Mouse (Mus musculus): ENCODE measurements around the gene Apba3. TPM values are rescaled to one million over a fixed set of nuclear protein-coding genes. Genes with fewer than 3 reads are reported as not detected.

Gene Apba3
- total and polyA plus RNA-seq, 3 experiments, result 68.9 to 73.2 TPM; not detected in 1

GRCm38 (mm10) chr10:81322444-81322843 lies 55.7 kb downstream of the Apba3 start:
- no peak overlapping the region for H3K4me3 ChIP-seq (ENCODE audit: control insufficient read depth in 1 of 2, insufficient read depth in 1 of 2, low read depth in 2 of 2, low read length in 2 of 2)
- peaks cover 20% of the 10 kb centered on the region for H3K79me2 ChIP-seq (ENCODE audit: control insufficient read depth, insufficient read depth, low read length, poor library complexity)
- peak overlapping the region; percentile 93 for H3K9ac ChIP-seq (ENCODE audit: control insufficient read depth, low read depth, low read length, poor library complexity, severe bottlenecking)
- TF ChIP-seq MYB (IDR thresholded peaks at IDR 0.05; ENCODE audit: low read depth, low read length) (no peak), RCOR1 (IDR thresholded peaks at IDR 0.05; ENCODE audit: low read depth, low read length) (no peak), JUND (IDR thresholded peaks at IDR 0.05; ENCODE audit: low read depth, low read length) (no peak), TAL1 (IDR thresholded peaks at IDR 0.05; ENCODE audit: low read length) (no peak), KAT2A (conservative IDR thresholded peaks at IDR 0.05; ENCODE audit: low read depth, low read length) (no peak), CTCF (IDR thresholded peaks at IDR 0.05 in 2 of 3, conservative IDR thresholded peaks at IDR 0.05 in 1 of 3; ENCODE audit: control insufficient read depth in 1 of 3, insufficient read depth in 1 of 3, low read depth in 2 of 3, low read length in 3 of 3, poor library complexity in 1 of 3, severe bottlenecking in 1 of 3) (no peak), EP300 (IDR thresholded peaks at IDR 0.05; ENCODE audit: low read depth in 1 of 2, low read length in 2 of 2) (no peak), TCF12 (IDR thresholded peaks at IDR 0.05; ENCODE audit: low read depth, low read length) (no peak), ZKSCAN1 (IDR thresholded peaks at IDR 0.05; ENCODE audit: low read depth, low read length) (no peak), ETS1 (IDR thresholded peaks at IDR 0.05; ENCODE audit: low read depth, low read length) (no peak), NRF1 (IDR thresholded peaks at IDR 0.05; ENCODE audit: insufficient read depth, low read depth, low read length, poor library complexity, severe bottlenecking) (no peak), CHD2 (IDR thresholded peaks at IDR 0.05; ENCODE audit: low read length) (no peak), USF2 (IDR thresholded peaks at IDR 0.05; ENCODE audit: borderline replicate concordance in 1 of 2, insufficient read depth in 1 of 2, low read depth in 1 of 2, low read length in 2 of 2) (no peak)
- H3K27me3 ChIP-seq (ENCODE audit: control insufficient read depth in 1 of 2, insufficient read depth in 2 of 2, low read length in 2 of 2), result no peaks in the 10 kb centered on the region
- peaks cover 0 to 12% of the 10 kb centered on the region in 2 experiments; a peak in 3 of 4 replicates for H3K4me1 ChIP-seq (ENCODE audit: control insufficient read depth in 1 of 2, insufficient read depth in 2 of 2, low read length in 2 of 2)
- peaks cover 2 to 6% of the 10 kb centered on the region in 2 experiments; a peak in 2 of 4 replicates for H3K36me3 ChIP-seq (ENCODE audit: control insufficient read depth in 1 of 2, insufficient read depth in 2 of 2, low read length in 2 of 2)
- no peak overlapping the region for H3K27ac ChIP-seq (ENCODE audit: control insufficient read depth, low read depth, low read length)
- H3K9me3 ChIP-seq (replicated peaks; ENCODE audit: insufficient read depth, low read length), result no peaks in the 10 kb centered on the region
- no peak for DNase-seq (ENCODE audit: low read depth, low spot score)

Other genes with a start within 250 kb of the Apba3 start
Only the 30 nearest of the 33 such genes appear.
- gene Sgta, start 206.8 kb upstream of the Apba3 start, total RNA-seq (2012; rRNA removed), result 100 and 101 TPM in 2 replicates
- 1,000 to 10,000 TPM in 1 of 2 experiments, 100 to 1,000 TPM in 1; 152 to 1,019 TPM for gene Sgta, start 206.8 kb upstream of the Apba3 start, polyA plus RNA-seq (2012; ENCODE audit: insufficient read depth in 1 of 2, insufficient read length in 2 of 2, low read depth in 1 of 2, low replicate concordance in 2 of 2, missing spikeins in 1 of 2)
- gene Thop1, start 196.9 kb upstream of the Apba3 start, total RNA-seq (2012; rRNA removed), result 121 and 126 TPM in 2 replicates
- gene Thop1, start 196.9 kb upstream of the Apba3 start, polyA plus RNA-seq (2012; ENCODE audit: insufficient read depth in 1 of 2, insufficient read length in 2 of 2, low read depth in 1 of 2, low replicate concordance in 2 of 2, missing spikeins in 1 of 2), result 100 to 1,000 TPM in 1 of 2 experiments, 10 to 100 TPM in 1; 75.7 to 113 TPM
- gene Creb3l3, start 168.1 kb upstream of the Apba3 start, total RNA-seq (2012; rRNA removed), result not detected in 2 replicates
- gene Creb3l3, start 168.1 kb upstream of the Apba3 start, polyA plus RNA-seq (2012; ENCODE audit: insufficient read depth in 1 of 2, insufficient read length in 2 of 2, low read depth in 1 of 2, low replicate concordance in 2 of 2, missing spikeins in 1 of 2), result under 1 TPM in 1 of 2 experiments, not detected in 1; 0.35 TPM
- 147 and 152 TPM in 2 replicates for gene Map2k2, start 161.0 kb upstream of the Apba3 start, total RNA-seq (2012; rRNA removed)
- 100 to 1,000 TPM in 1 of 2 experiments, not detected in 1; 212 TPM for gene Map2k2, start 161.0 kb upstream of the Apba3 start, polyA plus RNA-seq (2012; ENCODE audit: insufficient read depth in 1 of 2, insufficient read length in 2 of 2, low read depth in 1 of 2, low replicate concordance in 2 of 2, missing spikeins in 1 of 2)
- 23.8 and 25.3 TPM in 2 replicates for gene Zbtb7a, start 131.7 kb upstream of the Apba3 start, total RNA-seq (2012; rRNA removed)
- gene Zbtb7a, start 131.7 kb upstream of the Apba3 start, polyA plus RNA-seq (2012; ENCODE audit: insufficient read depth in 1 of 2, insufficient read length in 2 of 2, low read depth in 1 of 2, low replicate concordance in 2 of 2, missing spikeins in 1 of 2), result 10 to 100 TPM; 40.6 to 45.4 TPM
- gene Pias4, start 99.0 kb upstream of the Apba3 start, total RNA-seq (2012; rRNA removed), result 19.5 and 21.0 TPM in 2 replicates
- 10 to 100 TPM in 1 of 2 experiments, not detected in 1; 40.4 TPM for gene Pias4, start 99.0 kb upstream of the Apba3 start, polyA plus RNA-seq (2012; ENCODE audit: insufficient read depth in 1 of 2, insufficient read length in 2 of 2, low read depth in 1 of 2, low replicate concordance in 2 of 2, missing spikeins in 1 of 2)
- 2,850 and 2,863 TPM in 2 replicates for gene Eef2, start 90.3 kb upstream of the Apba3 start, total RNA-seq (2012; rRNA removed)
- 1,000 to 10,000 TPM; 3,442 to 4,586 TPM for gene Eef2, start 90.3 kb upstream of the Apba3 start, polyA plus RNA-seq (2012; ENCODE audit: insufficient read depth in 1 of 2, insufficient read length in 2 of 2, low read depth in 1 of 2, low replicate concordance in 2 of 2, missing spikeins in 1 of 2)
- 42.3 and 49.2 TPM in 2 replicates for gene Dapk3, start 84.0 kb upstream of the Apba3 start, total RNA-seq (2012; rRNA removed)
- 10 to 100 TPM in 1 of 2 experiments, not detected in 1; 79.1 TPM for gene Dapk3, start 84.0 kb upstream of the Apba3 start, polyA plus RNA-seq (2012; ENCODE audit: insufficient read depth in 1 of 2, insufficient read length in 2 of 2, low read depth in 1 of 2, low replicate concordance in 2 of 2, missing spikeins in 1 of 2)
- gene 4930442H23Rik, start 83.1 kb upstream of the Apba3 start, total RNA-seq (2012; rRNA removed), result 0.13 and 0.31 TPM in 2 replicates
- gene 4930442H23Rik, start 83.1 kb upstream of the Apba3 start, polyA plus RNA-seq (2012; ENCODE audit: insufficient read depth in 1 of 2, insufficient read length in 2 of 2, low read depth in 1 of 2, low replicate concordance in 2 of 2, missing spikeins in 1 of 2), result under 1 TPM in 1 of 2 experiments, not detected in 1; 0.42 TPM
- gene Nmrk2, start 64.9 kb upstream of the Apba3 start, total RNA-seq (2012; rRNA removed), result not detected in 2 replicates
- not detected for gene Nmrk2, start 64.9 kb upstream of the Apba3 start, polyA plus RNA-seq (2012; ENCODE audit: insufficient read depth in 1 of 2, insufficient read length in 2 of 2, low read depth in 1 of 2, low replicate concordance in 2 of 2, missing spikeins in 1 of 2)
- 0.19 and 0.20 TPM in 2 replicates for gene Atcay, start 36.1 kb upstream of the Apba3 start, total RNA-seq (2012; rRNA removed)
- gene Atcay, start 36.1 kb upstream of the Apba3 start, polyA plus RNA-seq (2012; ENCODE audit: insufficient read depth in 1 of 2, insufficient read length in 2 of 2, low read depth in 1 of 2, low replicate concordance in 2 of 2, missing spikeins in 1 of 2), result under 1 TPM in 1 of 2 experiments, not detected in 1; 0.33 TPM
- 0.39 and 0.81 TPM in 2 replicates for gene Zfr2, start 33.8 kb upstream of the Apba3 start, total RNA-seq (2012; rRNA removed)
- gene Zfr2, start 33.8 kb upstream of the Apba3 start, polyA plus RNA-seq (2012; ENCODE audit: insufficient read depth in 1 of 2, insufficient read length in 2 of 2, low read depth in 1 of 2, low replicate concordance in 2 of 2, missing spikeins in 1 of 2), result 1 to 10 TPM in 1 of 2 experiments, not detected in 1; 1.4 TPM
- 0.10 and 0.23 TPM in 2 replicates for gene Matk, start 14.0 kb upstream of the Apba3 start, total RNA-seq (2012; rRNA removed)
- gene Matk, start 14.0 kb upstream of the Apba3 start, polyA plus RNA-seq (2012; ENCODE audit: insufficient read depth in 1 of 2, insufficient read length in 2 of 2, low read depth in 1 of 2, low replicate concordance in 2 of 2, missing spikeins in 1 of 2), result 1 to 10 TPM in 1 of 2 experiments, not detected in 1; 1.0 TPM
- 137 and 150 TPM in 2 replicates for gene Mrpl54, start within 50 bp of the Apba3 start, total RNA-seq (2012; rRNA removed)
- gene Mrpl54, start within 50 bp of the Apba3 start, polyA plus RNA-seq (2012; ENCODE audit: insufficient read depth in 1 of 2, insufficient read length in 2 of 2, low read depth in 1 of 2, low replicate concordance in 2 of 2, missing spikeins in 1 of 2), result 100 to 1,000 TPM; 157 to 421 TPM
- gene Tjp3, start 24.6 kb downstream of the Apba3 start, total RNA-seq (2012; rRNA removed), result 2.5 and 2.9 TPM in 2 replicates
- gene Tjp3, start 24.6 kb downstream of the Apba3 start, polyA plus RNA-seq (2012; ENCODE audit: insufficient read depth in 1 of 2, insufficient read length in 2 of 2, low read depth in 1 of 2, low replicate concordance in 2 of 2, missing spikeins in 1 of 2), result 1 to 10 TPM in 1 of 2 experiments, not detected in 1; 4.9 TPM
- gene Pip5k1c, start 26.0 kb downstream of the Apba3 start, total RNA-seq (2012; rRNA removed), result 14.1 and 14.4 TPM in 2 replicates
- gene Pip5k1c, start 26.0 kb downstream of the Apba3 start, polyA plus RNA-seq (2012; ENCODE audit: insufficient read depth in 1 of 2, insufficient read length in 2 of 2, low read depth in 1 of 2, low replicate concordance in 2 of 2, missing spikeins in 1 of 2), result 10 to 100 TPM in 1 of 2 experiments, not detected in 1; 40.5 TPM
- gene Cactin, start 54.1 kb downstream of the Apba3 start, total RNA-seq (2012; rRNA removed), result 43.5 and 47.6 TPM in 2 replicates
- gene Cactin, start 54.1 kb downstream of the Apba3 start, polyA plus RNA-seq (2012; ENCODE audit: insufficient read depth in 1 of 2, insufficient read length in 2 of 2, low read depth in 1 of 2, low replicate concordance in 2 of 2, missing spikeins in 1 of 2), result 10 to 100 TPM in 1 of 2 experiments, not detected in 1; 66.8 TPM
- gene Tbxa2r, start 61.8 kb downstream of the Apba3 start, total RNA-seq (2012; rRNA removed), result 0.13 TPM in 1 of 2 replicates, not detected in the other
- under 1 TPM in 1 of 2 experiments, not detected in 1; 0.31 TPM for gene Tbxa2r, start 61.8 kb downstream of the Apba3 start, polyA plus RNA-seq (2012; ENCODE audit: insufficient read depth in 1 of 2, insufficient read length in 2 of 2, low read depth in 1 of 2, low replicate concordance in 2 of 2, missing spikeins in 1 of 2)
- gene Gipc3, start 76.3 kb downstream of the Apba3 start, total RNA-seq (2012; rRNA removed), result not detected in 2 replicates
- gene Gipc3, start 76.3 kb downstream of the Apba3 start, polyA plus RNA-seq (2012; ENCODE audit: insufficient read depth in 1 of 2, insufficient read length in 2 of 2, low read depth in 1 of 2, low replicate concordance in 2 of 2, missing spikeins in 1 of 2), result not detected
- 22.8 and 27.0 TPM in 2 replicates for gene Hmg20b, start 83.5 kb downstream of the Apba3 start, total RNA-seq (2012; rRNA removed)
- gene Hmg20b, start 83.5 kb downstream of the Apba3 start, polyA plus RNA-seq (2012; ENCODE audit: insufficient read depth in 1 of 2, insufficient read length in 2 of 2, low read depth in 1 of 2, low replicate concordance in 2 of 2, missing spikeins in 1 of 2), result 10 to 100 TPM in 1 of 2 experiments, not detected in 1; 92.7 TPM
- gene Mfsd12, start 90.5 kb downstream of the Apba3 start, total RNA-seq (2012; rRNA removed), result 17.9 and 29.0 TPM in 2 replicates
- gene Mfsd12, start 90.5 kb downstream of the Apba3 start, polyA plus RNA-seq (2012; ENCODE audit: insufficient read depth in 1 of 2, insufficient read length in 2 of 2, low read depth in 1 of 2, low replicate concordance in 2 of 2, missing spikeins in 1 of 2), result 10 to 100 TPM in 1 of 2 experiments, not detected in 1; 22.5 TPM
- gene 4930404N11Rik, start 98.9 kb downstream of the Apba3 start, total RNA-seq (2012; rRNA removed), result 6.7 and 12.1 TPM in 2 replicates
- 1 to 10 TPM in 1 of 2 experiments, not detected in 1; 3.1 TPM for gene 4930404N11Rik, start 98.9 kb downstream of the Apba3 start, polyA plus RNA-seq (2012; ENCODE audit: insufficient read depth in 1 of 2, insufficient read length in 2 of 2, low read depth in 1 of 2, low replicate concordance in 2 of 2, missing spikeins in 1 of 2)
- gene Fzr1, start 111.6 kb downstream of the Apba3 start, total RNA-seq (2012; rRNA removed), result 20.7 and 24.7 TPM in 2 replicates
- 100 to 1,000 TPM in 1 of 2 experiments, not detected in 1; 115 TPM for gene Fzr1, start 111.6 kb downstream of the Apba3 start, polyA plus RNA-seq (2012; ENCODE audit: insufficient read depth in 1 of 2, insufficient read length in 2 of 2, low read depth in 1 of 2, low replicate concordance in 2 of 2, missing spikeins in 1 of 2)
- 153 and 157 TPM in 2 replicates for gene Dohh, start 117.5 kb downstream of the Apba3 start, total RNA-seq (2012; rRNA removed)
- 100 to 1,000 TPM in 1 of 2 experiments, not detected in 1; 145 TPM for gene Dohh, start 117.5 kb downstream of the Apba3 start, polyA plus RNA-seq (2012; ENCODE audit: insufficient read depth in 1 of 2, insufficient read length in 2 of 2, low read depth in 1 of 2, low replicate concordance in 2 of 2, missing spikeins in 1 of 2)
- gene Gm48551, start 117.5 kb downstream of the Apba3 start, total RNA-seq (2012; rRNA removed), result 0.46 and 0.62 TPM in 2 replicates
- 1 to 10 TPM in 1 of 2 experiments, not detected in 1; 2.6 TPM for gene Gm48551, start 117.5 kb downstream of the Apba3 start, polyA plus RNA-seq (2012; ENCODE audit: insufficient read depth in 1 of 2, insufficient read length in 2 of 2, low read depth in 1 of 2, low replicate concordance in 2 of 2, missing spikeins in 1 of 2)
- gene Gm48552, start 122.0 kb downstream of the Apba3 start, total RNA-seq (2012; rRNA removed), result 0.49 and 0.89 TPM in 2 replicates
- gene Gm48552, start 122.0 kb downstream of the Apba3 start, polyA plus RNA-seq (2012; ENCODE audit: insufficient read depth in 1 of 2, insufficient read length in 2 of 2, low read depth in 1 of 2, low replicate concordance in 2 of 2, missing spikeins in 1 of 2), result 1 to 10 TPM in 1 of 2 experiments, not detected in 1; 1.2 TPM
- gene Smim24, start 126.1 kb downstream of the Apba3 start, total RNA-seq (2012; rRNA removed), result 6.5 and 6.7 TPM in 2 replicates
- gene Smim24, start 126.1 kb downstream of the Apba3 start, polyA plus RNA-seq (2012; ENCODE audit: insufficient read depth in 1 of 2, insufficient read length in 2 of 2, low read depth in 1 of 2, low replicate concordance in 2 of 2, missing spikeins in 1 of 2), result 10 to 100 TPM in 1 of 2 experiments, not detected in 1; 29.5 TPM
- 2.0 and 3.6 TPM in 2 replicates for gene Nfic, start 188.7 kb downstream of the Apba3 start, total RNA-seq (2012; rRNA removed)
- 1 to 10 TPM in 1 of 2 experiments, not detected in 1; 9.7 TPM for gene Nfic, start 188.7 kb downstream of the Apba3 start, polyA plus RNA-seq (2012; ENCODE audit: insufficient read depth in 1 of 2, insufficient read length in 2 of 2, low read depth in 1 of 2, low replicate concordance in 2 of 2, missing spikeins in 1 of 2)
- gene Celf5, start 215.7 kb downstream of the Apba3 start, total RNA-seq (2012; rRNA removed), result 0.03 and 0.08 TPM in 2 replicates
- gene Celf5, start 215.7 kb downstream of the Apba3 start, polyA plus RNA-seq (2012; ENCODE audit: insufficient read depth in 1 of 2, insufficient read length in 2 of 2, low read depth in 1 of 2, low replicate concordance in 2 of 2, missing spikeins in 1 of 2), result under 1 TPM in 1 of 2 experiments, not detected in 1; 0.38 TPM
- 120 and 136 TPM in 2 replicates for gene Ncln, start 229.4 kb downstream of the Apba3 start, total RNA-seq (2012; rRNA removed)
- 100 to 1,000 TPM; 215 to 276 TPM for gene Ncln, start 229.4 kb downstream of the Apba3 start, polyA plus RNA-seq (2012; ENCODE audit: insufficient read depth in 1 of 2, insufficient read length in 2 of 2, low read depth in 1 of 2, low replicate concordance in 2 of 2, missing spikeins in 1 of 2)